8 mouse cellular contexts compared by ENCODE assay signal in genomic region chr4:101068786-101069153, GRCm38 (mm10). TPM values are rescaled to one million over a fixed set of nuclear protein-coding genes. Genes with fewer than 3 reads are reported as not detected.
DNase-seq lines count a peak whose midpoint lies in the region; ATAC-seq lines count a peak whose summit lies in the region.

Gene Raver2, plus strand, starts transcription at chr4:101068983.

- H3K27me3 ChIP-seq in megakaryocyte, embryonic 14.5 days (replicated peaks), result peaks cover 47% of the 10 kb centered on the region

- H3K4me3 ChIP-seq in megakaryocyte, embryonic 14.5 days (replicated peaks), result peak within 1 kb of the TSS; percentile 85

- ATAC-seq in erythroid progenitor cell, adult 5-6 weeks (replicated peaks; ENCODE audit: low FRiP score, poor library complexity, severe bottlenecking), result no peak

- peak; percentile 82 for DNase-seq in ZHBTc4 (ENCODE audit: low read depth, low spot score)
- DNase-seq in cerebellum, postnatal 10 days, result peak; percentile 81 to 86
- peak; percentile 6 to 13 for DNase-seq in gastrocnemius, adult 8-10 months (ENCODE audit: low spot score in 2 of 2)
- peak; percentile 70 for DNase-seq in induced T-regulatory cell, adult 2 months (ENCODE audit: low read depth)
- DNase-seq in left cerebral cortex, postnatal 14 days (ENCODE audit: low spot score in 2 of 2), result peak in 1 of 2 experiments; percentile 57
- peak; percentile 48 for DNase-seq in right cerebral cortex, postnatal 14 days

- peaks cover 11% of the 10 kb centered on the region for H3K4me1 ChIP-seq in megakaryocyte, embryonic 14.5 days

- intact Hi-C loops in left cerebral cortex, postnatal 14 days (cut with DNase I), result loop anchor here (10.0 kb wide), 1 partner anchor 76 kb away; no protein-coding TSS in a partner anchor

- H3K9me3 ChIP-seq in megakaryocyte, embryonic 14.5 days, result no peaks in the 10 kb centered on the region

- H3K36me3 ChIP-seq in megakaryocyte, embryonic 14.5 days (replicated peaks; ENCODE audit: low read length), result no peaks in the 10 kb centered on the region

RNA-seq across cellular contexts. Expression of gene Raver2, which starts in this region (rescaled TPM):
- total RNA-seq in gastrocnemius, adult 8-10 months (2022), result 1 to 10 TPM; 1.8 to 3.5 (median 2.3) TPM
- total RNA-seq in left cerebral cortex, postnatal 14 days (2021), result 10 to 100 TPM; 25.5 to 28.0 TPM
- polyA plus RNA-seq in megakaryocyte, embryonic 14.5 days (2012; ENCODE audit: insufficient read depth, low replicate concordance), result not detected in 2 replicates
- total RNA-seq in erythroid progenitor cell, adult 5-6 weeks (2015; ENCODE audit: low replicate concordance), result not detected in 2 replicates
- total RNA-seq in erythroid progenitor cell, adult 5-6 weeks (2017; ENCODE audit: low replicate concordance), result 0.26 TPM in 1 of 2 replicates, not detected in the other

Comparison
In these comparisons a context has a peak if more than half of its experiments do, and no peak if none do; other contexts are left out.
1. RNA of gene Raver2 (total RNA-seq): 25.5 to 28.0 TPM in left cerebral cortex, postnatal 14 days; 1.8 to 3.5 TPM in gastrocnemius, adult 8-10 months and 0.26 TPM in erythroid progenitor cell, adult 5-6 weeks; every median in the first group is over 4 times any median in the second.